Mouse (Mus musculus): Measurements from ENCODE around the gene Arrdc5.

DNA sequence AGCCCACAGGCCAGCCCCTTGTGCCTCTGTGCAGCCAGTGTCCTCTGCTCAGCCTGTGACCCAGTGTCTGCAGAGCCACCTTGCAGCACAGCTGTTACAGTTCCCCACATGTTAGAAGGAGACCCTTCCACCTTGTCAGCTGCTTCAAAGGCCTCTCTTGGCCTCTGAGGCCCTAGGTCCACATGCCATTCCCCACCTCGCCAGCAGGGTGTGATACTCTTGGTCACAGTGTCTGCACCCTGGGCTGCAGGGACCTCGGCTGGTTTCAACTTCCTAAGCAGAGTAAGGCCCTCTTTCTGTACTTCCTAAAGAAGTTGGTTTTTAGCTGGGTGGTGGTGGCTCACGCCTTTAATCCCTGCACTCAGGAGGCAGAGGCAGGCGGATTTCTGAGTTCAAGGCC lies 38.8 kb upstream of the Arrdc5 start:
- TF ChIP-seq CEBPB (IDR thresholded peaks at IDR 0.05; ENCODE audit: insufficient read depth, poor library complexity, severe bottlenecking) (no peak), POLR2A (IDR thresholded peaks at IDR 0.05; ENCODE audit: insufficient read length, low read depth) (no peak), POLR2AphosphoS2 (IDR thresholded peaks at IDR 0.05; ENCODE audit: insufficient read length, low read depth) (no peak), TCF12 (IDR thresholded peaks at IDR 0.05; ENCODE audit: insufficient read depth, poor library complexity, severe bottlenecking) (no peak), USF1 (IDR thresholded peaks at IDR 0.05; ENCODE audit: low read depth) (no peak), REST (IDR thresholded peaks at IDR 0.05; ENCODE audit: insufficient read depth, insufficient read length) (no peak), MAX (IDR thresholded peaks at IDR 0.05; ENCODE audit: low read depth) (no peak), E2F4 (IDR thresholded peaks at IDR 0.05; ENCODE audit: insufficient read depth) (no peak), MYOG (IDR thresholded peaks at IDR 0.05; ENCODE audit: control insufficient read depth in 1 of 3, insufficient read depth in 1 of 3, insufficient read length in 2 of 3, low read depth in 2 of 3) (no peak), MYOD1 (IDR thresholded peaks at IDR 0.05; ENCODE audit: control insufficient read depth in 1 of 3, insufficient read length in 2 of 3, low read depth in 2 of 3) (no peak), SRF (IDR thresholded peaks at IDR 0.05; ENCODE audit: control insufficient read depth, insufficient read length, low read depth) (no peak), TCF3 (IDR thresholded peaks at IDR 0.05; ENCODE audit: insufficient read length, low read depth) (no peak)
